Mouse (Mus musculus) B cell, adult 62 days (primary cell): ENCODE measurements around the gene Tbx18. TPM values are rescaled to one million over a fixed set of nuclear protein-coding genes. Genes with fewer than 3 reads are reported as not detected.

Source experiments
- total RNA-seq: library from RNA; stranded (reverse); gene quantifications from 4 replicates; pipeline ENCODE4 v1.2.4, GENCODE M21; 2023

Tbx18 gene
- total RNA-seq = not detected in 4 replicates

GRCm38 (mm10) chr9:87730961-87731535, at the start of gene Tbx18:
Tbx18 (minus strand) TSS chr9:87731260.

